Mouse (Mus musculus): Measurements from ENCODE around the gene Safb. TPM values are rescaled to one million over a fixed set of nuclear protein-coding genes. Genes with fewer than 3 reads are reported as not detected.

Gene Safb
- polyA plus RNA-seq, 1 experiment, result 101 TPM

- Histone ChIP-seq H3K4me3 (ENCODE audit: insufficient read depth, low read length) (no peak overlapping the region), H3K4me1 (ENCODE audit: control insufficient read depth, insufficient read depth, low read length) (no peaks in the 10 kb centered on the region), H3K27ac (ENCODE audit: insufficient read depth, low read length) (no peak overlapping the region)
- TF ChIP-seq POLR2A (IDR thresholded peaks at IDR 0.05; ENCODE audit: extremely low read depth, insufficient read depth, low read length) (no peak), CTCF (IDR thresholded peaks at IDR 0.05; ENCODE audit: extremely low read depth, insufficient read depth, low read length) (peak; percentile 67)
Measured at GRCm38 (mm10) chr17:56558448-56558847, 26.2 kb upstream of the Safb start.

- no peak overlapping the region for H3K27ac ChIP-seq (ENCODE audit: insufficient read depth, low read length)
Measured at GRCm38 (mm10) chr17:56559386-56559785, 25.2 kb upstream of the Safb start.

DNA sequence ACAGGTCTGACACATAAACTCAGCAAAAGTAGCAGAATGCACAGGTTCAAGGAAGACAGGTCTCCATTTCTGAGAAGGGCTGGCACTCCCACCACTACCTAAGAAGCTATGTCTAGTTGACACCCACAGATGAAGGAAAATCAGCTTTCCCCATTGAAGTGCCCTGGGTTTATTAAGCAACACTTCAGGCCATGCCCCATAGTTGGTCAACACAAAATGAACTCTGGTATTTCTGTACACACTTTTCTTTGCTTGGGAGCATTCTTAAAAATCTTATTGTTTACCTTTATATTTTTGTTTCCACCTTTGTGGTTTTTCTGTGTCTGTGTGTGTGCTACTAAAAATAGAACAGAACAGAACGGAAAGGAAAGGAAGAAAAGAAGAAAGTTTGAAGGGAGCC is 24.5 kb upstream of the Safb start:
- H3K4me3 ChIP-seq (ENCODE audit: insufficient read depth, low read length), result no peak overlapping the region
- H3K27ac ChIP-seq (ENCODE audit: insufficient read depth, low read length), result no peak overlapping the region
- TF ChIP-seq CTCF (IDR thresholded peaks at IDR 0.05; ENCODE audit: extremely low read depth, insufficient read depth, low read length) (no peak), POLR2A (IDR thresholded peaks at IDR 0.05; ENCODE audit: extremely low read depth, insufficient read depth, low read length) (no peak)
- H3K4me1 ChIP-seq (ENCODE audit: control insufficient read depth, insufficient read depth, low read length), result no peaks in the 10 kb centered on the region

More at GRCm38 (mm10) chr17:56559386-56559785, 25.2 kb upstream of the Safb start:
- H3K4me3 ChIP-seq (ENCODE audit: insufficient read depth, low read length), result no peak overlapping the region
- no peaks in the 10 kb centered on the region for H3K4me1 ChIP-seq (ENCODE audit: control insufficient read depth, insufficient read depth, low read length)
- TF ChIP-seq POLR2A (IDR thresholded peaks at IDR 0.05; ENCODE audit: extremely low read depth, insufficient read depth, low read length), result no peak
- no peak for TF ChIP-seq CTCF (IDR thresholded peaks at IDR 0.05; ENCODE audit: extremely low read depth, insufficient read depth, low read length)

DNA sequence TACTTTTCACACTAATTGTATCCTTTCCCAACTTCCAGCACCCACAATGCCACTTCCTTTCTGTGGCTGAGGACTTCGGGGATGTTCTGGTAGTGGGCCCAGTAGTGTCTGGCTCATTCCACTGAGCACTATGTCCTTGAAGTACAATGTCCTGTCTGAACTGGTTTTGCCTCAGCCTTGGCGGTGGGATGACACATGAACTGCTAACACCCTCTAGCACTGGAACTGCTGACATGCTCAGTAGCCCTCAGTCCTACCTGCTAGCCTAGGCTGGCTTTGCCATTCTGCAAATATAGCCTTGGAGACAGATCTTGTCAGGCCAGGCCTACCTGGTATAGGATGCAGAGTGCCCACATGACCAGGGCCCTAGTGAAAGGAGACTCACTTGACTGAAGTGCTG is 22.8 kb upstream of the Safb start:
- H3K4me3 ChIP-seq (ENCODE audit: insufficient read depth, low read length), result no peak overlapping the region
- TF ChIP-seq POLR2A (IDR thresholded peaks at IDR 0.05; ENCODE audit: extremely low read depth, insufficient read depth, low read length) (no peak), CTCF (IDR thresholded peaks at IDR 0.05; ENCODE audit: extremely low read depth, insufficient read depth, low read length) (no peak)

GRCm38 (mm10) chr17:56566293-56566692 is 18.3 kb upstream of the Safb start:
- H3K27ac ChIP-seq (ENCODE audit: insufficient read depth, low read length), result no peak overlapping the region
- no peak overlapping the region for H3K4me3 ChIP-seq (ENCODE audit: insufficient read depth, low read length)
- no peak for TF ChIP-seq CTCF (IDR thresholded peaks at IDR 0.05; ENCODE audit: extremely low read depth, insufficient read depth, low read length)
- TF ChIP-seq POLR2A (IDR thresholded peaks at IDR 0.05; ENCODE audit: extremely low read depth, insufficient read depth, low read length), result no peak
- H3K4me1 ChIP-seq (ENCODE audit: control insufficient read depth, insufficient read depth, low read length), result no peaks in the 10 kb centered on the region

More for the DNA sequence above, 22.8 kb upstream of the Safb start:
- Histone ChIP-seq H3K27ac (ENCODE audit: insufficient read depth, low read length) (no peak overlapping the region), H3K4me1 (ENCODE audit: control insufficient read depth, insufficient read depth, low read length) (no peaks in the 10 kb centered on the region)

- H3K4me1 ChIP-seq (ENCODE audit: control insufficient read depth, insufficient read depth, low read length), result no peaks in the 10 kb centered on the region
- H3K4me3 ChIP-seq (ENCODE audit: insufficient read depth, low read length), result no peak overlapping the region
- TF ChIP-seq CTCF (IDR thresholded peaks at IDR 0.05; ENCODE audit: extremely low read depth, insufficient read depth, low read length) (no peak), POLR2A (IDR thresholded peaks at IDR 0.05; ENCODE audit: extremely low read depth, insufficient read depth, low read length) (no peak)
- H3K27ac ChIP-seq (ENCODE audit: insufficient read depth, low read length), result no peak overlapping the region
Measured at GRCm38 (mm10) chr17:56566918-56567317, 17.7 kb upstream of the Safb start.

DNA sequence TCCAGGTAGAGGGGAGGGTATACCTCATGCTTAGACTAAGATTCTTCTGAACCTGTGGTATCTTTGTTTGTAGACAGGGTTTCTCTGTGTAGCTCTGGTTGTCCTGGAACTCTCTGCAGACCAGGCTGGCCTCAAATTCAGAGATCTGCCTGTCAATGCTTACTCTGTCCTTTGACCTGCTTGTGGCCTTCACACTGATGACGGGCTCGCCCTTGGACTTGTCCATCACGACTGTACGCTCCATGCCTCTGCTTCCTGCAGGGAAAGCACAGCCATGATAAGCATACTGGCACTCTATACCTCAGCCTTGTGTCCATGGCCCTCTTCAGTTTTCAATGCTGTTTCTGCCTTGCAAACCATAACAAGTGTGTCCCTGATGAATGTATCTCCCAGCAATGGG is 17.3 kb upstream of the Safb start:
- Histone ChIP-seq H3K4me3 (ENCODE audit: insufficient read depth, low read length) (no peak overlapping the region), H3K4me1 (ENCODE audit: control insufficient read depth, insufficient read depth, low read length) (no peaks in the 10 kb centered on the region), H3K27ac (ENCODE audit: insufficient read depth, low read length) (no peak overlapping the region)
- TF ChIP-seq CTCF (IDR thresholded peaks at IDR 0.05; ENCODE audit: extremely low read depth, insufficient read depth, low read length) (no peak), POLR2A (IDR thresholded peaks at IDR 0.05; ENCODE audit: extremely low read depth, insufficient read depth, low read length) (no peak)

- H3K27ac ChIP-seq (ENCODE audit: insufficient read depth, low read length), result no peak overlapping the region
- no peaks in the 10 kb centered on the region for H3K4me1 ChIP-seq (ENCODE audit: control insufficient read depth, insufficient read depth, low read length)
- H3K4me3 ChIP-seq (ENCODE audit: insufficient read depth, low read length), result no peak overlapping the region
- TF ChIP-seq POLR2A (IDR thresholded peaks at IDR 0.05; ENCODE audit: extremely low read depth, insufficient read depth, low read length), result no peak
- no peak for TF ChIP-seq CTCF (IDR thresholded peaks at IDR 0.05; ENCODE audit: extremely low read depth, insufficient read depth, low read length)
Measured at GRCm38 (mm10) chr17:56570287-56570686, 14.3 kb upstream of the Safb start.

DNA sequence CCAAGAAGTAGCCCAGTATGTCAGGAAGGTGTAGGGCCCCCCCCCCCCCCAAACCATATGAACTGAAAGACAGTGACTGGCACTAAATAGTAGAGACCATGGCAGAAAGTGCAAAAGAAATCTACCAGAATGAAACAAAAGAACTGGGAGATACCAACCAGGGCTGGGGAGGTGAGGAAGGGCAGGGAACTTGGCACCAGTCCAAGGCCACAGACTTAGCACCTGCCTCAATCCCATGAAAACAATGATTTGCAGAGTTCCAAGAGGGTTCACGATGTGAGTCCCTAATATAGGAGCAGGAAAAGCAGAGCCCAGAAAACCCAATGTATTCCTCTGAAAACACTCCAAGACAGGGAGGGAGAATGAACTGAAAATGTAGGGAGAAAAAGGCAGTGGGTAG is 12.5 kb upstream of the Safb start:
- H3K27ac ChIP-seq (ENCODE audit: insufficient read depth, low read length), result no peak overlapping the region
- H3K4me3 ChIP-seq (ENCODE audit: insufficient read depth, low read length), result no peak overlapping the region
- TF ChIP-seq POLR2A (IDR thresholded peaks at IDR 0.05; ENCODE audit: extremely low read depth, insufficient read depth, low read length), result no peak
- TF ChIP-seq CTCF (IDR thresholded peaks at IDR 0.05; ENCODE audit: extremely low read depth, insufficient read depth, low read length), result no peak
- H3K4me1 ChIP-seq (ENCODE audit: control insufficient read depth, insufficient read depth, low read length), result no peaks in the 10 kb centered on the region

DNA sequence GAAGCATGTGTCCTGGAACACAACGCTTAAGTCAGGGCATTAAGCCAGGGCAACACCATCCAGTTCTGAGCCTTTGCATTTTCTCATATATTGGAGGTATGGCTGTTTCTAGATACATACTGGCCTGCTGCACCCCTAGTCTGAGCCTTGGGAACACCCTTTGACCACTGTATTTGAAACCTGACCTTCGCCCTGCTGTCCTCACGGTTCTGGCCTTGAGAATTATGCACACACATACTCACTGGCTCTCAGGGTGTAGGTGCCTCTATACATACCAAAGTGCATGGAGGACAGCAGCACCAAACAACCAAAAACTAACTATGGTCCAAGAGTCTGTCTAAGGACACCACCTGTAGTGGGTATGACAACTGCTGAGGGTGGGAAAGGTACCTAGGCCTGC is 11.7 kb upstream of the Safb start:
- Histone ChIP-seq H3K27ac (ENCODE audit: insufficient read depth, low read length) (no peak overlapping the region), H3K4me3 (ENCODE audit: insufficient read depth, low read length) (no peak overlapping the region), H3K4me1 (ENCODE audit: control insufficient read depth, insufficient read depth, low read length) (no peaks in the 10 kb centered on the region)
- TF ChIP-seq CTCF (IDR thresholded peaks at IDR 0.05; ENCODE audit: extremely low read depth, insufficient read depth, low read length) (no peak), POLR2A (IDR thresholded peaks at IDR 0.05; ENCODE audit: extremely low read depth, insufficient read depth, low read length) (no peak)
